Mouse (Mus musculus): ENCODE results near the gene Actn1.

Actn1 gene

DNA sequence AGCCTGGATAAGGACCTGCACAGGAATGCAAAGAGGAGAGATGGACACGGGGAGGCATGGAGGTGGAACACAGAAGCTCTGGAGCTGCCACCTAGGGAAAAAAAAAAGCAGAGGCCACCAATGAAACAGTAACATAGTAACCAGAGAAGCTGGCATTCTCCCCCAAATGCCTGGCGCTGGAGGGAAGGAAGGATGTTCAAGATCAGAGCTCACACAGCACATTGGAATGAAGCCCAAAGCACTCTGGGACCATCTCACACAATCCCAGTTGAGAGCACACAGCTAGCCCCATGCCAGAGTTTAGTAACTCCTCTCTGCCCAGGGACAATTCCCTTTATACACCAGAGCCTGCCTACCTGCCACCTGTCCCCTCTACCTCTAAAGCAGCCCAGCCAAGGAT lies 34.1 kb downstream of the Actn1 start:
- no peak for DNase-seq

GRCm38 (mm10) chr12:80224241-80224731 lies 35.9 kb downstream of the Actn1 start:
- no peak for DNase-seq

- DNase-seq, result no peak
Measured at GRCm38 (mm10) chr12:80223511-80223910, 36.7 kb downstream of the Actn1 start.

- no peak for DNase-seq
Measured at GRCm38 (mm10) chr12:80222473-80222872, 37.7 kb downstream of the Actn1 start.

DNA sequence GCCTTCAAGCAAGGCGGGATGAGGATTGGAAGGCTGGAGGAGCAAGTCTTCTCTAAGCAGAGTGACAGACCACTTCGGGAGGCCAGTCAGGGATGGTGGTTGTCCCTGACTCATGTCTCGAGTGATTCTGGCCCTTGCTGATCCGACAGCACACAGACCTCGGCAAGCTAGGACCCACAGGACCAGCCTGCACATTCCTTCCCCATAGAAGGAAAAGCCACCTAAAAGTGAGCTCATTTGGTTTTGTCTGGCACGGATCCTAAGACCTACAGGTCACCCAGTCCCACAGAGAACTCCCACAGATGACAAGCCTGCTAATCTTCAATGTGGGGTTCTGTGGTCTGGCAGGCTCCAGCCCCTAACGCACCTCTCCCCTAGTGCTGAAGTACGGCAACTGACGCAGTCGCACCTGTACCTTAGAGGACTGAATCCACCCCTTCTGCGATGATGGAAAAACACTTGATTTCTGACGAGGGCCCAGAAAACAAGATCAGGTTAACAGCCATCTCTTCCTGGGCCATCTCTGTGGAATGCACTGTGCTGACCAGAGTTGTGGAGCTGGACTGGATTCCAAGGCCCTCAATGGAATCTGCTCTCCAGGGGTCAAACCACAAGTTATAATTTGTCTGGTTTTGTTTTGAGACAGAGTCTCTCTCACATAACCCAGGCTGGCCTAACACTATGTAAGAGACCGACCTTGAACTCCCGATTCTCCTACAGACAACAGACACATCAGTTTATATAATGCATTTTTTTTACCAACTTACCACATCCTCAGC lies 39.7 kb downstream of the Actn1 start:
- DNase-seq, result no peak

DNA sequence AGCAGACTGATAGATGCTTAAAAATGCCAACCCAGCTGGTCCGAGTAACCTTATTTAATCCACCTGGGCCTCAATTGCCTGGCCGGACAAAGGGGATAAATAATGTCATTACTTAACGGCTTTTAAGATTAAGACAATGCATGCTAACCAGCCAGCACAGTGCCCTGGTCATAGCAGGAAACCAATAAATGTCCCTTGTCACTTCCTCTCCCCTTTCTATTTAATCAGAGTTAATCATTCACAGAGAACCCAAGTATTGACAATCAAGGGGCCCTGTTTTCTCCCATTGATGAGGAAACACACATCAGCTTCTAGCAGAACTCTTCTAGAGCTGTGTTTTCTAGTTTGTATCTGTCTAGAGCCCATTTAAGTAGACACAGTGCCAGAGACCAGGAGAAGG lies 41.4 kb downstream of the Actn1 start:
- no peak for DNase-seq

DNA sequence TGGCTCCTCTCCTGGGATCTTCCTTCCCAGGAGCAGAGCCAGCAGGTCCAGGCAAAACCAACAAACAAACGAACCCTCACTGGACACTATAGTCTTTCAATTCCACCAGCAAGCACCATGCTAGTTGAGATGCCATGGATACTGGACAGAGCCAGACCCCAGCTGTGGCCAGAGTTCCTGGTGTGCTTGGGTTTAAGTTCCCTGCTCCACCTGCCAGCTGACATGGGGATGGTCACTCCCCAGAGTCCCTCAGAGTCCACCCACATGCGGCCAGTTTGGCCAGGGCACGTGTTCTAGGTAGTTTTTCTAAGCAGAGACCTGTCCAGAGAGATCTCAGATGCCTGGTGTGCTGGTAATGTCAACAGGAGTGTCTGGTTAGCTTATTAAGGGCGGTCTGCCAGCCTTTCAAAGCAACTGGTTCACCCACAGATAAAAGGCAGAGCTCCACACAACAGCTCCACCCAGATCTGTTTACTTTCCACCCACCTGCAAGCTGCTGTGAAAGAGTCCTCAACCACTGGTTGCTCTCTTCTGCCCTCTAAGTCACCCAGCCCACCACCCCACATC lies 42.0 kb downstream of the Actn1 start:
- DNase-seq, result no peak

GRCm38 (mm10) chr12:80217049-80217448 lies 43.1 kb downstream of the Actn1 start:
- no peak for DNase-seq

DNA sequence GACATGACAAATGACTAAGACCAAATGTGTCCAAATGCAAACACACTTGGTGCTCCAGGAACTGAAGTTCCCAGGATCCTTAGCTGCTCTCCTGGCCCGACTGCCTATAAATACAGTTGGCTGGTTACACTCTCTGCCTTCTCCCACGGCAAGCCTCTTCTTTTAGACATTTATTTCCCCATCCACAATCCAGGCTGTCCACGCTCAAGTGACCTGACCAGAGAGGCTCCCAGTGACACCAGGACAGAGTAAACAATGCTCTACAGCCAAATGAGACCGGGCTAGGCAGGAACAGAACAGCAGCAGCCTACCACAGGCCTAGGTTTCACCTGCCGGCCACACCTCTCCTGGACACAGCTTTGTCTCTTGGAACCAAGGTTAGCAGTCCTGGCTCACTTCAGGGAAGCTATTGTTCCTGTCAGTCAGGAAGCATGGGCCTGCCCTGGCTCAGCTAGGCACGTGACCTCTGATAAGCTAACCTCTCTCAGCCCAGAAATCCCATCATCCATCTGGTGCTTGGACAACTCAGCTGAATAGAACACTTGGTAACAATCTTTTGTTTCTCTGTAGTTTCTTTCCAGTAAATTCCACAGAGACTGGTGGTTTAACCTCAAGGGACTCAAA lies 43.8 kb downstream of the Actn1 start:
- DNase-seq, result peak; percentile 66

GRCm38 (mm10) chr12:80213810-80214209 lies 46.4 kb downstream of the Actn1 start:
- DNase-seq, result no peak

DNA sequence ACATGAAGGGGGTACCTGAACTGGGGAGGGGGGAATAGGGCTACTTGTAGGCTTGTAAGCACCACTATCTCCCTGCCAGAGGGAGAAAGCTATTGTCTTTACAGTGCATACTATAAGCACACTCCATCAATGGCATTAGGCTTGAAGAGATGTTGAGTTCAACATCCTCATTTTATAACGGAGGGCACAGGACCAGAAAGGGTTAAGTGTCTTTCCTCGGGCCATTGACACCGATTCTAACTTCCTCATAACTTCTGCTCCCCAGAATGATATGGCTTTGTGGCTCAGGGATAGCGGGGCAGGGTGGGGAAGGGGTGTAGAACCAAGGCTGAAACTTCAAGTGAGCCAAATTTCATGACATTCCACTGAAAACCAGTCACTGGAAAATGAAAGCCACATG lies 46.9 kb downstream of the Actn1 start:
- no peak for DNase-seq

DNA sequence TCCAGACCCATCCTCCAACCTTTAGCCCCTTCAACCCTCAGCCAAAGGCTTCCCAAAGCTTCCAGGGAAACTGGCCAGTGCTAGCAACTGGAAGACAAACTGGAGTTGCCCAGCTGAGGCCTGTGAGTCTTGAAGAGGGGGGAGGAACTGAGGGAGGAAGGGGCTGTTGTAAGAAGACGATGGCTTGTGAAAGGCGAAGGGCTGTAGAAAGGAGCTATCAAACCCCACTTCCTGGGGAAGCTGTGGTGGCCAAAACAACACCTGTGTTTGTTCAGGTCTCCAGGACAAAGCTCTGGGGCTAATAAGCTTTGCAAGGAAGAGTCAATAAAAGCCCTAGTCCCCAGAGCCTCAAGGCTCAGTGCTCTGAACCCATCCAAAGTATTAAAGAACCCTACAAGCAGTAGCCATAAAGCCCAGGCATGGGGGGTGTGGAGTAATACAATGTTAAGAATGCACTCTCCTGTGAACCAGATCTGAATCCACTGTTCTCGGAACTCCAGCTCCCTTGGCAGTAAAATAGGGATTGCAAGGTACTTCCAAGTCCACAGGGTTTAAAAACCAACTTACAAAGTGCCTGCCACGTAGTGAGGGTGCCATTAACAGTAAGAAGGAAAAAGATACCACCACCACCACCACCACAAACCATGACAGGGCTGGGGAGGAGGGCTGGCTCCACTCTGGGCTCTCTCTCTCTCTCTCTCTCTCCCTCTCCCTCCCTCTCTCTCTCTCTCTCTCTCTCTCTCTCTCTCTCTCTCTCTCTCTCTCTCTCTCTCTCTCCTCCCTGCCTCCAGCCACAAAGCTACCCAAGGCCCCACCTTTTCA lies 49.2 kb downstream of the Actn1 start:
- no peak for DNase-seq

DNA sequence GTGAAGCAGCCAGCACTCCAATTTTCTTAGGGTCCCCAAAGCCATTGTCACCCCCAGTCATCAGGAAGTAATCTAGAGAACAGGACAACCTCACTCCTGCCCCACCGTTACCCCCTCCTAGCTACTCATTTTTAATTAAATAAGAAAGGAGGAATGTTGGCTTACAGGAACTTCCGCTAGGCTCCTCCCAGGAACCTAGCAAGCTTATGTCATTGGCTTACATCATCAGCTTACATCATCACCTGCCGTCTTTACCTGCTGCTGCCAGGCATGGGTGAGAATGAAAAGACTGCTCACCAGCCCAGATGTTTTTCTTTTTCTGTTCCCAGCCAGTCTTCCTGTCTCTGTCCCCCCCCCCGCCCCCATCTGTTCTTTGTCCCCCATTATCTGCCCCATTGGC lies 50.3 kb downstream of the Actn1 start:
- DNase-seq, result no peak

GRCm38 (mm10) chr12:80208126-80208820 lies 51.9 kb downstream of the Actn1 start:
- no peak for DNase-seq

DNA sequence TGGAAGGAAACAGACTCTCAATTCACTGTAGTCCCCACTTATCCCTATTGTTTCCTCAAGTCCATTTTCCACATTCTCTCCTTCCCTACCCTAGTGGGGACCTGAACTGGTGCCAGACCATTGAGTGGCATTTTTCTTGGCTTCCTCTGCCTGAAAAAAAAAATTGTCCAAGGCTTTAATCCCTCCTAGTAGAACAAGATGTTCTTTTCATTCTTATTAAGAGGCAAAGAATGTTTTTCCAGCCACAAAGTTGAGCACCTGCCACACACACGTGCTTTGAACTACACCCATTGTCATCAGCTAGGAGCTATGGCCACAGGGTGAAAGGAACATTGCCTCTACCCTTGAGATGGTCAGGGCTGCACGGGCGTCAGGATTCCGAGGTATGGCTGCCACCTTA lies 56.9 kb downstream of the Actn1 start:
- DNase-seq, result no peak

DNA sequence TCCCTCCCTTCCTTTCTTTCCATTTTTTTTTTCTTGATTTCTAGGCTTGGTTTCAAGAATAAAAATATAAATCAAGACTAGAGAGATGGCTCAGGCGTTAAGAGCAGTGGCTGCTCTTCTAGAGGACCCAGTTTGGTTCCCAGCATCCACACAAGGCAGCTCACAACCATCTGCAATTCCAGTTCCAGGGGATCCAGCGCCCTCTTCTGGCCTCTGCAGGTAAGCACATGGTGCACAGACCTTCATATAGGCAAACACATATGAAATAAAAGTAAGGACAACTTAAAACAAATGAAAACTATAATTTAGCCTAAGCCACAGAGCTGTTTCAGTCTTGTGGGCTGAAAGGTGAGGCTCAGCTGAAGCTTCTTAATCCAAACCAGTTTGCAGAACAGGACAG lies 60.4 kb downstream of the Actn1 start:
- no peak for DNase-seq

DNA sequence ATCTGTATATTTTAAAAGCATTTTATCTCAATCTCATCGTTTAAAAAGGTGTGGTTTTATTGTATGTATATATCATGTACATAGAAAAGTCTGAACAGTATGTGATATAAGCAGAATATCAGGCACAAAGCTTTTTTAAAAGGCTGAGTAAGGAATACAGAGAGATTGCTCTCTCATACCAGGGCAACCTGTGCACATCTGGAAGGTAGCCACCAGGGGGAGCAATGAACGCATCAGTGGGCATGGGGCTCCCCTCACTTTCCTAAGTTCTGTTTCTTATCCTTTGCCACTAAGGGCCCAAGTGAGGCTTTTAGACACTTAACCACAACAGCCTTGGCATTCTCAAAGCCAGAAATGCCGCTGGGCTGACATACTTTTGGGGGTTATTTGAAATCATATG lies 61.7 kb downstream of the Actn1 start:
- peak; percentile 37 for DNase-seq

GRCm38 (mm10) chr12:80197343-80197742 lies 62.8 kb downstream of the Actn1 start:
- peak; percentile 25 for DNase-seq

DNA sequence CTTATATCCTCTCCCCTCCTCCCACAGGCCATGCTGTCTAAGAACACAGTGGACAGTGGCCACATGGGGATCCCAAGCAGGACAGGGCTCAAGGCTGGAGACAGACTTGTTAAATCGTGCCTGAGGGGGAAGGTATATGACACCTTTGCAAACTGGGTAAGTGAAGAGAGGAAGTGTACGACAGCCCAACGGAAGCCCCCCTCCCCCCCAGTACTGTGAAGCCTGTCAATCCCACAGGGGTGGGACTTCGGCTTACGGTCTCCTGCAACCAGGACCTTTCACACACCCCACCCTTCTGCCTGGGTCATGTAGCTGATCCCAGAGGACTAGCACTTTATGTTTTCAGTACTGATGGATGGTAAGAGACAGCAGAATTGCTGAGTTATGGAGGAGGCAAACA lies 68.4 kb downstream of the Actn1 start:
- no peak for DNase-seq

DNA sequence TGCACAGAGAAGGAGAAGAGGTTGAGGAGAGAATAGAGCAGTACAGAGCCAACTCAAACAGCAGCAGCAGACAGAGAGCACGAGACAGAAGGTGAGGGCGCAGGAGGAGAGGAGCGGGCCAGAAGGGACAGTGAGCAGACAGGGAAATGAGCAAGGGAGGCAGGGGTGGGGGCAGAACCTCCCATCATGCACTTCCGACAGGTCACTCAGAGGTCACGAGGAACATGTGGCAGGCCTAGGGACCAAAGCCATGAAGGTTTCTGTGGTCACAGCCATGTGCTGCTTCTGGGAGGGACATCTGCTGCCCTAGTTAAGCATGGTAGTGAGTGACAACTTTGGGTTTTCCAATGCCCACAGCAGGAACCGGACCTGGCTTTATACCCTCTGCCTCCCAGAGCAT lies 68.8 kb downstream of the Actn1 start:
- no peak for DNase-seq

DNA sequence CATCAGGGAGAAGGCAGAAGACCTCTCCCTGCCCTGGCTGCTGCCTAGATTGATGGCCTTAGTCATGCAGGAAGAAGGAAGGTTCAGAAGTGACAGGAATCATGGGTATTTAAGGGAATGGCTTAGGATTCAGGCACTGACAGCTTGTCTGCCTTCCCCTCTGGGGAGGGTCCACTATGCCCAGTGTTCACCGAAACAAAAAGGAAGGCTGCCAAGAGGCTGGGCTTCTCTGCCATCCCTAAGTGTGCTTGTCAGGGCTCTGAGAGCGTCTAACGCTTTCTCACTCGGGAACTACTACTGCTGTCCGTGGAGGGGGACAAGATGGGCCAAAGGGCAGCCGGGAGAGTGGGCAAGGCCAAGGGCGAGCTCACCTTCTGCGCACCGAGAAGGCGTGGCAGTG lies 69.3 kb downstream of the Actn1 start:
- no peak for DNase-seq

DNA sequence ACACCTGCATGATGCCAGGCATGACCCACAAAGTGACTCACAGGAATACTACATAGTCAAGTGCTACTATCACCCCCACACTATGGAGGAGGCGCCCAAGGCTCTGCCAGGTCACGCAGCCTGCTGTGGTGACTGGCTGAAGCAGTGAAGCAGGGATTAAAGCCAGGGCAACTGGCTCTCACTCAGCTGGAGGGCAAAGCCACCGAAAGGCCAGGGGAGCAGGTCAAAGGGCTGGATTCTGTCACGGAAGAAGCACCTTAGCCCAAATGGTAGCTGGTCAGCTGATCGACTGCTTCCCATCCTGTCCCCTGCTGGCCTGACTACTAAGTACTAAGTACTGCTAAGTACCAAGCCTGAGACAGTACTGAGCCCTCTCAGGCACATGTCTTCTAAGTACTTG lies 76.1 kb downstream of the Actn1 start:
- DNase-seq, result peak; percentile 62

DNA sequence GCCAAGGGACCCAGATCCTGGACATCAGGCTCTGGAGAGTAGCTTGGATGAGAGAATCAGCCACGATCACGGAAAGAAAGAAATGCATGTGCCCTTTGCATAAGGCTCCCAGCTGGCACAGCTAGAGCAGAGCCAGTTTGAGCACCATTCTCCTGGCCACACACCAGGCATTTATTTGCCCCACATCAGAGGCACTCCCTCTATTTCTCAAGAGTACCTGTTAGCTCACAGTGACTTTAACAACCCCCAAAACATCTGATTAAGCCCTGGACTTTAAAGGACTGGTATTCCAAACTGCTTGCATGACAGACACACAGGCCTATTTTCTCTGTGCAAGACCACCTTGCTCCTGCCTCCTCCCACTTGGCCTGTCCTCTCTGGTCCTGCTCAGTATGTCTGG lies 78.3 kb downstream of the Actn1 start:
- no peak for DNase-seq

All from kidney, adult 11 months (tissue).